Mouse (Mus musculus): ENCODE results near the gene Lmtk2. TPM values are rescaled to one million over a fixed set of nuclear protein-coding genes. Genes with fewer than 3 reads are reported as not detected.

Lmtk2 gene
- polyA plus RNA-seq, 1 experiment from 2014 or later: 3.8 TPM

DNA sequence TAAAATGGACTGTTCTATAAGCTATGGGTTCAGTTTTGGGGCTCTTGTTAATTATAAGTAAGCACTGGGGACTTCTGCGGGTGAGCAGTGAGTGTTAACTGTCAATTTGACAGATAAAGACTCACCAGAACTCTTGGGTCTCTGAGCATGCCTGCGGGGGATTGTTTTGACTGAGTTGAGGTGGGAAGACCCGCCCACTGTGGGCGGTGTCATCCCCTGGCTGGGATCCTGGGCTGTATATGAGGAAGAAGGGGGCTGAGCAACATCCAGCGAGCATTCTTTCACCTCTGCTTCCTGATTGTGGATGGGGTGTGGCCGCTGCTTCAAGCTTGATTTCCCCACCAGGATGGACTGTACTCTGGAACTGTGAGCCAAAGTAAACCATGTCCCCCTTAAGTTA lies 134.0 kb downstream of the Lmtk2 start:
- H3K27ac ChIP-seq (replicated peaks): no peak overlapping the region
- H3K4me1 ChIP-seq (replicated peaks; ENCODE audit: control insufficient read depth, insufficient read depth): no peaks in the 10 kb centered on the region
- TF ChIP-seq CTCF (IDR thresholded peaks at IDR 0.05; ENCODE audit: low read depth) (no peak), EP300 (optimal IDR thresholded peaks at IDR 0.05) (no peak)
- H3K4me3 ChIP-seq (ENCODE audit: low read depth, low read length): no peak overlapping the region
- DNase-seq (ENCODE audit: low spot score) (no peak), ATAC-seq (ENCODE audit: low FRiP score, low TSS enrichment) (no peak)
- H3K4me2 ChIP-seq (replicated peaks; ENCODE audit: low read depth): no peak overlapping the region
- 61% methylated on average over 6 of the region's 6 CpGs for whole genome bisulfite sequencing
- H3K9ac ChIP-seq (ENCODE audit: low read length): no peak overlapping the region
- H3K36me3 ChIP-seq (ENCODE audit: control insufficient read depth, insufficient read depth, low read length): no peaks in the 10 kb centered on the region
- H3K9me3 ChIP-seq (ENCODE audit: control insufficient read depth, low read length): no peaks in the 10 kb centered on the region
- no peaks in the 10 kb centered on the region for H3K27me3 ChIP-seq (ENCODE audit: control insufficient read depth, insufficient read depth, low read length)

DNA sequence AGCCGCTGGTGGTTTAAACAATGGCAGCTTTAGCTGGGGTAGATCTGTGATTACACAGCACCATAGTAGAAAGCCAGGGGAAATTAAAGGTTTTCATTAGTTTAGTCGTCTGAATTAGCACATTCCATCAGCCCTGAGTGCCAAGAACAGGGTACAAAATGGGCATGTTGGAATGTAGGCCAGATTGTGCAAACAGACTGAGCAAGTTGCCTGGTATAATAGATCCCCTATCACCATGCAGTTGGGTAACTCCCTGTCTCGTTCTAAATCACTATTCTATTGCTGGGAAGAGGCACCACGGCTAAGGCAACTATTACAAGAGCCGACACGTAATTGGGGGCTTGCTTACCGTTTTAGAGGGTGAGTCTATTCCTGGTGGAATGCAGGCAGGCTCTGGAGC lies 134.5 kb downstream of the Lmtk2 start:
- Histone ChIP-seq H3K4me1 (replicated peaks; ENCODE audit: control insufficient read depth, insufficient read depth) (no peaks in the 10 kb centered on the region), H3K4me2 (replicated peaks; ENCODE audit: low read depth) (no peak overlapping the region), H3K27ac (replicated peaks) (no peak overlapping the region), H3K36me3 (ENCODE audit: control insufficient read depth, insufficient read depth, low read length) (no peaks in the 10 kb centered on the region), H3K9me3 (ENCODE audit: control insufficient read depth, low read length) (no peaks in the 10 kb centered on the region), H3K27me3 (ENCODE audit: control insufficient read depth, insufficient read depth, low read length) (no peaks in the 10 kb centered on the region), H3K9ac (ENCODE audit: low read length) (no peak overlapping the region), H3K4me3 (ENCODE audit: low read depth, low read length) (no peak overlapping the region)
- DNase-seq (ENCODE audit: low spot score) (no peak), ATAC-seq (ENCODE audit: low FRiP score, low TSS enrichment) (no peak)
- TF ChIP-seq EP300 (optimal IDR thresholded peaks at IDR 0.05): no peak
- TF ChIP-seq CTCF (IDR thresholded peaks at IDR 0.05; ENCODE audit: low read depth): no peak
- 74% methylated on average over 7 of the region's 7 CpGs for WGBS

Other genes starting within 250 kb of the Lmtk2 start
- gene Ankrd61, start 202.8 kb upstream of the Lmtk2 start, polyA plus RNA-seq (2015; fragmentation: Nextera tagmentation; extraction: Ambion mirVana): 0.08 TPM in 1 of 2 replicates, not detected in the other
- gene Aimp2, start 190.6 kb upstream of the Lmtk2 start, polyA plus RNA-seq (2015; fragmentation: Nextera tagmentation; extraction: Ambion mirVana): 65.6 and 69.4 TPM in 2 replicates
- gene Pms2, start 190.5 kb upstream of the Lmtk2 start, polyA plus RNA-seq (2015; fragmentation: Nextera tagmentation; extraction: Ambion mirVana): 8.0 and 8.9 TPM in 2 replicates
- 0.28 TPM in 1 of 2 replicates, not detected in the other for gene Gm42421, start 172.3 kb upstream of the Lmtk2 start, polyA plus RNA-seq (2015; fragmentation: Nextera tagmentation; extraction: Ambion mirVana)
- 0.19 and 0.27 TPM in 2 replicates for gene Rsph10b, start 167.4 kb upstream of the Lmtk2 start, polyA plus RNA-seq (2015; fragmentation: Nextera tagmentation; extraction: Ambion mirVana)
- gene Ccz1, start 85.6 kb upstream of the Lmtk2 start, polyA plus RNA-seq (2015; fragmentation: Nextera tagmentation; extraction: Ambion mirVana): 57.1 and 59.6 TPM in 2 replicates
- gene Ocm, start 73.8 kb upstream of the Lmtk2 start, polyA plus RNA-seq (2015; fragmentation: Nextera tagmentation; extraction: Ambion mirVana): 0.16 and 0.23 TPM in 2 replicates
- 9.2 and 11.6 TPM in 2 replicates for gene Bhlha15, start 89.8 kb downstream of the Lmtk2 start, polyA plus RNA-seq (2015; fragmentation: Nextera tagmentation; extraction: Ambion mirVana)
- 15.4 and 16.9 TPM in 2 replicates for gene Tecpr1, start 123.2 kb downstream of the Lmtk2 start, polyA plus RNA-seq (2015; fragmentation: Nextera tagmentation; extraction: Ambion mirVana)
- gene Bri3, start 144.0 kb downstream of the Lmtk2 start, polyA plus RNA-seq (2015; fragmentation: Nextera tagmentation; extraction: Ambion mirVana): 197 and 214 TPM in 2 replicates